Mouse (Mus musculus) cortical plate, adult 2 months (tissue): ENCODE measurements around the gene Ccdc113.

Experiments used
- CTCF ChIP-seq: fragments of 200-500 bp; IDR thresholded peaks from 2 replicates; pipeline ENCODE4 v1.5.1; 2011; ENCODE audit warnings: mild to moderate bottlenecking, control low read depth, low read length; ENCODE audit not compliant: insufficient read depth; ENCODE audit errors: extremely low read depth
- POLR2A ChIP-seq: fragments of 200-500 bp; IDR thresholded peaks from 2 replicates; pipeline ENCODE4 v1.6.1; 2011; ENCODE audit warnings: mild to moderate bottlenecking, low read length, control low read depth; ENCODE audit not compliant: insufficient read depth; ENCODE audit errors: extremely low read depth

- TF ChIP-seq CTCF (no peak), POLR2A (no peak)
Observed at GRCm38 (mm10) chr8:95555963-95556362, 22.1 kb downstream of the Ccdc113 start.
